Mouse (Mus musculus): ENCODE measurements around the gene Bmp2k. TPM values are rescaled to one million over a fixed set of nuclear protein-coding genes. Genes with fewer than 3 reads are reported as not detected.

The Bmp2k gene
- polyA plus RNA-seq, 1 experiment from 2014 or later, result 10.1 TPM

GRCm38 (mm10) chr5:97089426-97089825 is 91.9 kb downstream of the Bmp2k start:
- no peak overlapping the region for H3K9ac ChIP-seq
- H3K27me3 ChIP-seq, result no peaks in the 10 kb centered on the region
- peaks cover 34% of the 10 kb centered on the region for H3K36me3 ChIP-seq
- H3K4me1 ChIP-seq, result peaks cover 5% of the 10 kb centered on the region; the same call in 1 of the 2 replicates
- no peak overlapping the region for H3K4me3 ChIP-seq (replicated peaks)
- no peaks in the 10 kb centered on the region for H3K9me3 ChIP-seq (replicated peaks)
- ATAC-seq (replicated peaks; ENCODE audit: low FRiP score), result no peak
- H3K4me2 ChIP-seq, result no peak overlapping the region
- WGBS, result 82% methylated on average over 3 of the region's 3 CpGs
- peak overlapping the region; percentile 56; the same call in 1 of the 2 replicates for H3K27ac ChIP-seq

GRCm38 (mm10) chr5:97090034-97090784 is 92.7 kb downstream of the Bmp2k start:
- no peak overlapping the region for H3K4me2 ChIP-seq
- no peak overlapping the region for H3K4me3 ChIP-seq (replicated peaks)
- ATAC-seq (replicated peaks; ENCODE audit: low FRiP score), result peak; percentile 33; the same call in 1 of the 2 replicates
- no peaks in the 10 kb centered on the region for H3K27me3 ChIP-seq
- no peaks in the 10 kb centered on the region for H3K9me3 ChIP-seq (replicated peaks)
- peaks cover 5% of the 10 kb centered on the region; the same call in 1 of the 2 replicates for H3K4me1 ChIP-seq
- H3K9ac ChIP-seq, result no peak overlapping the region
- 62% methylated on average over 6 of the region's 6 CpGs for WGBS
- H3K27ac ChIP-seq, result peak overlapping the region; percentile 56; the same call in 1 of the 2 replicates
- H3K36me3 ChIP-seq, result peaks cover 34% of the 10 kb centered on the region

GRCm38 (mm10) chr5:97092970-97093369 is 95.5 kb downstream of the Bmp2k start:
- Histone ChIP-seq H3K9ac (no peak overlapping the region), H3K27ac (no peak overlapping the region), H3K27me3 (no peaks in the 10 kb centered on the region), H3K4me3 (replicated peaks) (no peak overlapping the region), H3K4me2 (no peak overlapping the region), H3K4me1 (peaks cover 5% of the 10 kb centered on the region; the same call in 1 of the 2 replicates), H3K9me3 (replicated peaks) (no peaks in the 10 kb centered on the region), H3K36me3 (peaks cover 11% of the 10 kb centered on the region)
- WGBS, result 87% methylated on average over 8 of the region's 8 CpGs
- no peak for ATAC-seq (replicated peaks; ENCODE audit: low FRiP score)

- ATAC-seq (replicated peaks; ENCODE audit: low FRiP score), result no peak
- H3K36me3 ChIP-seq, result 0 out of 2 replicates have a peak, but pooled peaks cover 4% of the 10 kb centered on the region
- H3K27me3 ChIP-seq, result no peaks in the 10 kb centered on the region
- WGBS, result 61% methylated on average over 12 of the region's 13 CpGs
- H3K4me3 ChIP-seq (replicated peaks), result no peak overlapping the region
- H3K4me2 ChIP-seq, result no peak overlapping the region
- H3K27ac ChIP-seq, result no peak overlapping the region
- H3K4me1 ChIP-seq, result no peaks in the 10 kb centered on the region; the same call in 1 of the 2 replicates
- H3K9me3 ChIP-seq (replicated peaks), result no peaks in the 10 kb centered on the region
- no peak overlapping the region for H3K9ac ChIP-seq
Observed at GRCm38 (mm10) chr5:97095335-97095734, 97.8 kb downstream of the Bmp2k start.

GRCm38 (mm10) chr5:97097631-97098041 is 100.1 kb downstream of the Bmp2k start:
- H3K27me3 ChIP-seq, result no peaks in the 10 kb centered on the region
- peak; percentile 79 for ATAC-seq (replicated peaks; ENCODE audit: low FRiP score)
- no peaks in the 10 kb centered on the region for H3K4me1 ChIP-seq
- no peak overlapping the region for H3K4me2 ChIP-seq
- H3K9me3 ChIP-seq (replicated peaks), result no peaks in the 10 kb centered on the region
- H3K36me3 ChIP-seq, result no peaks in the 10 kb centered on the region
- WGBS, result 64% methylated on average over 9 of the region's 9 CpGs
- no peak overlapping the region for H3K4me3 ChIP-seq (replicated peaks)
- no peak overlapping the region for H3K27ac ChIP-seq
- no peak overlapping the region for H3K9ac ChIP-seq

GRCm38 (mm10) chr5:97099954-97100353 is 102.5 kb downstream of the Bmp2k start:
- H3K9me3 ChIP-seq (replicated peaks), result no peaks in the 10 kb centered on the region
- 82% methylated on average over 8 of the region's 8 CpGs for WGBS
- H3K27me3 ChIP-seq, result no peaks in the 10 kb centered on the region
- H3K27ac ChIP-seq, result no peak overlapping the region
- H3K9ac ChIP-seq, result no peak overlapping the region
- no peak overlapping the region for H3K4me3 ChIP-seq (replicated peaks)
- no peaks in the 10 kb centered on the region for H3K4me1 ChIP-seq
- 0 out of 2 replicates have a peak, but pooled peaks cover under 1% of the 10 kb centered on the region for H3K36me3 ChIP-seq
- ATAC-seq (replicated peaks; ENCODE audit: low FRiP score), result no peak
- no peak overlapping the region for H3K4me2 ChIP-seq

GRCm38 (mm10) chr5:97108333-97108732 is 110.8 kb downstream of the Bmp2k start:
- Histone ChIP-seq H3K4me3 (replicated peaks) (no peak overlapping the region), H3K27me3 (no peaks in the 10 kb centered on the region), H3K36me3 (0 out of 2 replicates have a peak, but pooled peaks cover 4% of the 10 kb centered on the region), H3K9ac (no peak overlapping the region), H3K27ac (no peak overlapping the region), H3K4me2 (no peak overlapping the region), H3K9me3 (replicated peaks) (no peaks in the 10 kb centered on the region), H3K4me1 (peaks cover 6% of the 10 kb centered on the region)
- WGBS, result 90% methylated on average over 5 of the region's 5 CpGs
- no peak for ATAC-seq (replicated peaks; ENCODE audit: low FRiP score)

- Histone ChIP-seq H3K36me3 (0 out of 2 replicates have a peak, but pooled peaks cover under 1% of the 10 kb centered on the region), H3K27ac (no peak overlapping the region), H3K4me2 (peak overlapping the region; percentile 88), H3K9me3 (replicated peaks) (no peaks in the 10 kb centered on the region), H3K4me3 (replicated peaks) (no peak overlapping the region), H3K9ac (no peak overlapping the region), H3K27me3 (no peaks in the 10 kb centered on the region), H3K4me1 (peaks cover 6% of the 10 kb centered on the region)
- no peak for ATAC-seq (replicated peaks; ENCODE audit: low FRiP score)
- 30% methylated on average over 2 of the region's 2 CpGs for WGBS
Observed at GRCm38 (mm10) chr5:97110133-97110532, 112.6 kb downstream of the Bmp2k start.

GRCm38 (mm10) chr5:97110697-97111096 is 113.2 kb downstream of the Bmp2k start:
- ATAC-seq (replicated peaks; ENCODE audit: low FRiP score), result no peak
- H3K27me3 ChIP-seq, result no peaks in the 10 kb centered on the region
- H3K4me1 ChIP-seq, result peaks cover 6% of the 10 kb centered on the region
- no peak overlapping the region for H3K27ac ChIP-seq
- peak overlapping the region; percentile 88 for H3K4me2 ChIP-seq
- H3K36me3 ChIP-seq, result no peaks in the 10 kb centered on the region
- WGBS, result 14% methylated on average over 5 of the region's 5 CpGs
- peak overlapping the region; percentile 61 for H3K9ac ChIP-seq
- H3K4me3 ChIP-seq (replicated peaks), result peak overlapping the region; percentile 80
- H3K9me3 ChIP-seq (replicated peaks), result no peaks in the 10 kb centered on the region

GRCm38 (mm10) chr5:97111207-97111910 is 113.9 kb downstream of the Bmp2k start, which contains the start of gene Paqr3:
Paqr3 (minus strand) TSS chr5:97111596.
- under 1% methylated on average over 62 of the region's 62 CpGs for WGBS
- peak; percentile 99 for ATAC-seq (replicated peaks; ENCODE audit: low FRiP score)
- Histone ChIP-seq H3K36me3 (no peaks in the 10 kb centered on the region), H3K9ac (peak within 1 kb of the TSS; percentile 61), H3K9me3 (replicated peaks) (no peaks in the 10 kb centered on the region), H3K4me3 (replicated peaks) (peak within 1 kb of the TSS; percentile 80), H3K27me3 (no peaks in the 10 kb centered on the region), H3K27ac (0 out of 2 replicates have a peak within 1 kb of the TSS, but pooled peaks have one; percentile 45), H3K4me1 (peaks cover 6% of the 10 kb centered on the region), H3K4me2 (peak within 1 kb of the TSS; percentile 88)

GRCm38 (mm10) chr5:97124977-97125376 is 127.5 kb downstream of the Bmp2k start:
- no peaks in the 10 kb centered on the region for H3K36me3 ChIP-seq
- ATAC-seq (replicated peaks; ENCODE audit: low FRiP score), result no peak
- H3K4me3 ChIP-seq (replicated peaks), result no peak overlapping the region
- no peak overlapping the region for H3K4me2 ChIP-seq
- H3K9ac ChIP-seq, result no peak overlapping the region
- no peaks in the 10 kb centered on the region for H3K4me1 ChIP-seq
- H3K9me3 ChIP-seq (replicated peaks), result no peaks in the 10 kb centered on the region
- 76% methylated on average over 12 of the region's 12 CpGs for WGBS
- no peak overlapping the region for H3K27ac ChIP-seq
- peaks cover 2% of the 10 kb centered on the region for H3K27me3 ChIP-seq

GRCm38 (mm10) chr5:97125459-97125970 is 128.0 kb downstream of the Bmp2k start:
- ATAC-seq (replicated peaks; ENCODE audit: low FRiP score), result peak; percentile 22; the same call in 1 of the 2 replicates
- H3K27me3 ChIP-seq, result peaks cover 2% of the 10 kb centered on the region
- H3K27ac ChIP-seq, result no peak overlapping the region
- no peak overlapping the region for H3K4me3 ChIP-seq (replicated peaks)
- no peaks in the 10 kb centered on the region for H3K9me3 ChIP-seq (replicated peaks)
- H3K9ac ChIP-seq, result no peak overlapping the region
- 74% methylated on average over 10 of the region's 10 CpGs for WGBS
- no peak overlapping the region for H3K4me2 ChIP-seq
- H3K36me3 ChIP-seq, result no peaks in the 10 kb centered on the region
- H3K4me1 ChIP-seq, result no peaks in the 10 kb centered on the region
